Mouse (Mus musculus) kidney, embryonic 14.5 days (tissue): ENCODE data around the gene Ciz1. TPM values are rescaled to one million over a fixed set of nuclear protein-coding genes. Genes with fewer than 3 reads are reported as not detected.

Source experiments
- ATAC-seq: fragments of 200-750 bp; cut with Nextera tagmentation; 2 replicates; pipeline ENCODE4 v1.8.0; 2017; ENCODE audit warnings: moderate number of reproducible peaks, mild to moderate bottlenecking, moderate TSS enrichment, moderate library complexity; ENCODE audit not compliant: low FRiP score, low TSS enrichment
- H3K27ac ChIP-seq: fragments of 300-500 bp; sonication (generic); 2 replicates; pipeline ENCODE4 v1.5.1; 2014; ENCODE audit warnings: low read depth, mild to moderate bottlenecking, low read length, moderate library complexity, mixed read lengths
- H3K27me3 ChIP-seq: fragments of 300-500 bp; sonication (generic); 2 replicates; pipeline ENCODE4 v1.6.1; 2014; ENCODE audit warnings: mild to moderate bottlenecking, low read length; ENCODE audit not compliant: control insufficient read depth, insufficient read depth
- H3K36me3 ChIP-seq: fragments of 300-500 bp; sonication (generic); 2 replicates; pipeline ENCODE4 v1.6.1; 2014; ENCODE audit warnings: low read length, mixed read lengths; ENCODE audit not compliant: control insufficient read depth, insufficient read depth
- H3K4me1 ChIP-seq: fragments of 300-500 bp; sonication (generic); 2 replicates; pipeline ENCODE4 v1.6.1; 2014; ENCODE audit warnings: low read length, mixed read lengths; ENCODE audit not compliant: control insufficient read depth, insufficient read depth
- H3K4me2 ChIP-seq: fragments of 300-500 bp; sonication (generic); replicated peaks from 2 replicates; pipeline ENCODE4 v1.6.1; 2014; ENCODE audit warnings: low read depth, mild to moderate bottlenecking, low read length
- H3K4me3 ChIP-seq: fragments of 300-500 bp; sonication (generic); 2 replicates; pipeline ENCODE4 v1.5.1; 2014; ENCODE audit warnings: mild to moderate bottlenecking, low read length
- H3K9ac ChIP-seq: fragments of 300-500 bp; sonication (generic); 2 replicates; pipeline ENCODE4 v1.6.1; 2014; ENCODE audit warnings: low read depth, mild to moderate bottlenecking, low read length, moderate library complexity
- H3K9me3 ChIP-seq: fragments of 300-500 bp; sonication (generic); 2 replicates; pipeline ENCODE4 v1.6.1; 2016; ENCODE audit warnings: low read length; ENCODE audit not compliant: control insufficient read depth
- WGBS: fragments of 180-500 bp; shearing (Covaris S2); extraction: QIAGEN DNeasy Blood & Tissue Kit; methylation state at CpG from one replicate; pipeline ENCODE4 v1.1.7; 2014; 5-methylcytosine and 5-hydroxymethylcytosine counted together
- polyA plus RNA-seq: library from polyadenylated mRNA; unstranded; fragments of >200 nt; fragmentation: Nextera tagmentation; extraction: Ambion mirVana; gene quantifications from 2 replicates; pipeline ENCODE4 v1.2.1, GENCODE M21; 2014

The Ciz1 gene
- polyA plus RNA-seq, 1 experiment from 2014 or later = 50.3 TPM

DNA sequence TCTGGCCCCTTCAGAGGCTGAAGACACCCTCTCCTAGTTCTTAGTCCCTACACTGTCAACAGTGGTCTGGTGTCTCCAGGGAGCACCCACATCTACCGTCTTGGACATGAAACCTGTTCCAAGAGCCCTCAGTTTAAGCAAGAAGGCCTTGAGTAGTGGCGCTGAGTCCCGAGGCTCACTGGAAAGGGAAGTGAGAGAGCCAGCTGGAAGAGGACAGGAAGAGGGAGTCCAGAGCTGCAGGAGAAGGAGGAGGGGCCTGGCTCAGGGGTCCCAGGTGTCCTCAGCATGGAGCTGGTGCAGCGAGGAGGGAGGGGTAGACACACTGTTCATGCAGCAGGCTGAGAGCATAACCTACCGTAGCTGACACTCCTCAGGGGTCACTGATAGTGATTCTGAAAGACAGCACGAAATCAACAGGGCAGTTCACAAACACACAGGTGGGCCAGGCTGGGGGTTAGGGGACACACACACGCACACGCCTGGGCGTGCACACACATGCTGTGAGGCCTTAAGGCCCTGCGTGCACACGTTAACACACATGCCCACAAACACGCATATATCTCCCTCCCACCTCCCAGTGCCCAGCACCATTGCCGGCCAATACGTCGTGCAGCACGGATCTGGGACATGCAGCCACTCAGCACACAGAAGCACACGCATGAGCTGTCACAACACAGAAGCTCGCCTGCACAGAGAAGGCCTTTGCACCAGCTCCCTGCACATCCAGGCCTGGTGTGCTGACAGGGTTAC lies 41.9 kb upstream of the Ciz1 start:
- no peak overlapping the region for H3K4me2 ChIP-seq
- H3K9me3 ChIP-seq = no peaks in the 10 kb centered on the region
- no peak overlapping the region for H3K27ac ChIP-seq
- H3K4me1 ChIP-seq = peaks cover 17% of the 10 kb centered on the region
- no peak overlapping the region for H3K9ac ChIP-seq
- WGBS = 87% methylated on average over 18 of the region's 18 CpGs
- no peak overlapping the region for H3K4me3 ChIP-seq
- no peak for ATAC-seq
- peaks cover 34% of the 10 kb centered on the region for H3K36me3 ChIP-seq
- H3K27me3 ChIP-seq = 0 out of 2 replicates have a peak, but pooled peaks cover 3% of the 10 kb centered on the region

- Histone ChIP-seq H3K36me3 (peaks cover 20% of the 10 kb centered on the region; the same call in 1 of the 2 replicates), H3K4me1 (peaks cover 30% of the 10 kb centered on the region), H3K9ac (peak overlapping the region; percentile 81), H3K27me3 (0 out of 2 replicates have a peak, but pooled peaks cover 3% of the 10 kb centered on the region), H3K4me3 (peak overlapping the region; percentile 81), H3K9me3 (no peaks in the 10 kb centered on the region), H3K27ac (no peak overlapping the region), H3K4me2 (peak overlapping the region; percentile 100)
- peak; percentile 22; the same call in 1 of the 2 replicates for ATAC-seq
- 6% methylated on average over 33 of the region's 42 CpGs for WGBS
These were observed 40.4 kb upstream of the Ciz1 start for GRCm38 (mm10) chr2:32311443-32312317.

- ATAC-seq = peak; percentile 86
- Histone ChIP-seq H3K4me3 (peak overlapping the region; percentile 81), H3K27ac (no peak overlapping the region), H3K27me3 (0 out of 2 replicates have a peak, but pooled peaks cover 3% of the 10 kb centered on the region), H3K9me3 (no peaks in the 10 kb centered on the region), H3K4me2 (peak overlapping the region; percentile 100), H3K9ac (peak overlapping the region; percentile 81), H3K4me1 (peaks cover 37% of the 10 kb centered on the region), H3K36me3 (peaks cover 12% of the 10 kb centered on the region; the same call in 1 of the 2 replicates)
- 2% methylated on average over 55 of the region's 56 CpGs for WGBS
These were observed 39.7 kb upstream of the Ciz1 start for GRCm38 (mm10) chr2:32312318-32312964.

- Histone ChIP-seq H3K9ac (no peak overlapping the region), H3K9me3 (no peaks in the 10 kb centered on the region), H3K27me3 (peaks cover 3% of the 10 kb centered on the region; the same call in 1 of the 2 replicates), H3K36me3 (no peaks in the 10 kb centered on the region), H3K4me1 (peaks cover 55% of the 10 kb centered on the region), H3K4me3 (no peak overlapping the region), H3K27ac (0 out of 2 replicates have a peak overlapping the region, but pooled peaks have one; percentile 64), H3K4me2 (no peak overlapping the region)
- 97% methylated on average over 14 of the region's 14 CpGs for WGBS
- no peak for ATAC-seq
These were observed 37.3 kb upstream of the Ciz1 start for GRCm38 (mm10) chr2:32314831-32315230.

- no peaks in the 10 kb centered on the region for H3K36me3 ChIP-seq
- ATAC-seq = no peak
- H3K9ac ChIP-seq = no peak overlapping the region
- H3K27me3 ChIP-seq = peaks cover 3% of the 10 kb centered on the region; the same call in 1 of the 2 replicates
- H3K4me2 ChIP-seq = no peak overlapping the region
- WGBS = 13% methylated on average over 8 of the region's 8 CpGs
- peaks cover 58% of the 10 kb centered on the region for H3K4me1 ChIP-seq
- no peak overlapping the region for H3K4me3 ChIP-seq
- H3K27ac ChIP-seq = peak overlapping the region; percentile 64; the same call in 1 of the 2 replicates
- H3K9me3 ChIP-seq = no peaks in the 10 kb centered on the region
These were observed 36.4 kb upstream of the Ciz1 start for GRCm38 (mm10) chr2:32315751-32316150.

- H3K9ac ChIP-seq = peak overlapping the region; percentile 20; the same call in 1 of the 2 replicates
- peaks cover 45% of the 10 kb centered on the region for H3K4me1 ChIP-seq
- H3K9me3 ChIP-seq = no peaks in the 10 kb centered on the region
- peaks cover 3% of the 10 kb centered on the region; the same call in 1 of the 2 replicates for H3K27me3 ChIP-seq
- H3K4me2 ChIP-seq = no peak overlapping the region
- H3K4me3 ChIP-seq = no peak overlapping the region
- ATAC-seq = peak; percentile 0; the same call in 1 of the 2 replicates
- 60% methylated on average over 20 of the region's 20 CpGs for WGBS
- peak overlapping the region; percentile 96 for H3K27ac ChIP-seq
- H3K36me3 ChIP-seq = no peaks in the 10 kb centered on the region
These were observed 35.1 kb upstream of the Ciz1 start for GRCm38 (mm10) chr2:32316887-32317656.

- no peaks in the 10 kb centered on the region for H3K36me3 ChIP-seq
- ATAC-seq = peak; percentile 92
- 3% methylated on average over 19 of the region's 19 CpGs for WGBS
These were observed 34.2 kb upstream of the Ciz1 start for GRCm38 (mm10) chr2:32317791-32318417.

More at GRCm38 (mm10) chr2:32317791-32318417, 34.2 kb upstream of the Ciz1 start:
- no peaks in the 10 kb centered on the region for H3K9me3 ChIP-seq
- peak overlapping the region; percentile 55 for H3K4me3 ChIP-seq
- peak overlapping the region; percentile 96 for H3K27ac ChIP-seq
- H3K4me1 ChIP-seq = peaks cover 45% of the 10 kb centered on the region
- peak overlapping the region; percentile 69 for H3K4me2 ChIP-seq
- H3K27me3 ChIP-seq = peaks cover 3% of the 10 kb centered on the region; the same call in 1 of the 2 replicates
- H3K9ac ChIP-seq = peak overlapping the region; percentile 74
